Mouse (Mus musculus) mammary gland, adult 2 months (tissue): ENCODE data around the gene Wnt2. TPM values are rescaled to one million over a fixed set of nuclear protein-coding genes. Genes with fewer than 3 reads are reported as not detected.

Experiments used
- polyA plus RNA-seq: library from polyadenylated mRNA; depleted of rRNA; stranded (reverse); fragments of >200 nt; gene quantifications from 2 replicates; pipeline ENCODE4 v1.2.3, GENCODE M21; 2012; ENCODE audit warnings: low replicate concordance; rRNA removed

Gene Wnt2
- polyA plus RNA-seq = 9.4 and 13.8 TPM in 2 replicates

DNA sequence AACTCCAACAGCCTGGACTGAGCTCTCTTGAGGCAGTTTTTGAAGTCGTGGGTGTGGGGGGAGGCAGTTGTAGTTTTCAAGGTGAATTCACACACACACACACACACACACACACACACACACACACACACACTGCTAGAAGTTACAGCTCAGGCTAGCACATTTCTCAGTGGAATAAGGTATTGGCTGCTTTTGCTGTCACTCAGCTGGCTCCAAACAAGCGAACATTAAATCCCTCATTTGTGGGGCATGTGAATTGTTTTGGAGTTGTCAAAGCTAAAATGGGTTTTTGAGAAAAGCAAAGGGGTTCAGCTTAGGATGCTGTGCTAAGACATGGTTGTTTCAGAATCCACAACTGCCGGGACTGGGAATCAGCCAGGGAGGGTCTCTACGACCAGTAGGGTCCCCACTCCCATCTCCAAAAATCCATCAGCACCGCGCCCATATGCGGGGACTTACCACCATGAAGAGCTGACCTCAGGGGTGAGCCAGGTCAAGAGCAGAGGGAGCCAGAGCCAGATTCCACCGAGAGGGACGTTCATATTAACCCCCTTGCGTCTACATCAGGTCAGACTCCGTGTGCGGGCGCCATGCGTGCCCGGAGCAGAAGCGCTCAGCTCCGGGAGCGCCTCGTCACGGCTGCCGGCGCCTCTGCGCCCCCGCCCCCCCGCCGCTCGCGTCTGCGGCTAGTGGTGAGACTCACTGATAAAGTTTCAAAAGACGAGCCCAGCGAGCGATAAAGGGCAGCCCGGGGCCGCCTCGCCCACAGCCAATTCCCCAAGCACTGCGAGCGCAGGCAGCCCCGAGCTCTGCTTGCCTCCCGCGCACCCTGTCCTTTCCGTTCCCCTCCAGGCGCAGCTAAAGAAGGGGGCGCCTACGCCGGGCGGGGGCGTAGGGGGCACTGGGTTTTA, at the start of gene Wnt2:
Gene Wnt2, minus strand, starts transcription at position 840 of the 911 bp plus-strand sequence.

Other genes starting within 250 kb of the Wnt2 start
- not detected in 2 replicates for gene Asz1, start 78.5 kb upstream of the Wnt2 start, polyA plus RNA-seq
- gene Cftr, start 140.1 kb upstream of the Wnt2 start, polyA plus RNA-seq = not detected in 2 replicates